Mouse (Mus musculus): ENCODE measurements at regions not wholly inside any gene's neighbourhood (a gene's known extent, or its start where the extent isn't known, plus 50 kb on each side); places are given as distances from the start of the nearest gene placed in this dataset.
"Not testable (repeated sequence)": the region's sequence is repeated elsewhere in the genome, so short reads cannot be mapped to it uniquely, and the experiment has no call there.

- DNase-seq (ENCODE audit: low spot score): not testable (repeated sequence)
Observed at GRCm38 (mm10) chr12:92886394-92887075, 1037.6 kb upstream of the Sel1l start.

- not testable (repeated sequence) for DNase-seq (ENCODE audit: low spot score)
Observed at GRCm38 (mm10) chr12:92884014-92884413, 1035.1 kb upstream of the Sel1l start.

GRCm38 (mm10) chr12:92883091-92883490 is 1034.1 kb upstream of the Sel1l start:
- not testable (repeated sequence) for DNase-seq (ENCODE audit: low spot score)

GRCm38 (mm10) chr12:92882540-92882939 is 1033.6 kb upstream of the Sel1l start:
- DNase-seq (ENCODE audit: low spot score): not testable (repeated sequence)

- no peak for DNase-seq (ENCODE audit: low spot score)
Observed at GRCm38 (mm10) chr12:92873602-92874001, 1024.6 kb upstream of the Sel1l start.

- DNase-seq (ENCODE audit: low spot score): no peak
Observed at GRCm38 (mm10) chr12:92869336-92869735, 1020.4 kb upstream of the Sel1l start.

- DNase-seq (ENCODE audit: low spot score): no peak
Observed at GRCm38 (mm10) chr12:92823090-92823786, 974.3 kb upstream of the Sel1l start.

- DNase-seq (ENCODE audit: low spot score): no peak
Observed at GRCm38 (mm10) chr12:92818610-92819009, 969.7 kb upstream of the Sel1l start.

- no peak for DNase-seq (ENCODE audit: low spot score)
Observed at GRCm38 (mm10) chr12:92801121-92801520, 952.2 kb upstream of the Sel1l start.

GRCm38 (mm10) chr12:92783362-92783761 is 934.4 kb upstream of the Sel1l start:
- no peak for DNase-seq (ENCODE audit: low spot score)

GRCm38 (mm10) chr12:92779695-92780292 is 930.8 kb upstream of the Sel1l start:
- DNase-seq (ENCODE audit: low spot score): no peak

GRCm38 (mm10) chr12:92775668-92776067 is 926.7 kb upstream of the Sel1l start:
- no peak for DNase-seq (ENCODE audit: low spot score)

- DNase-seq (ENCODE audit: low spot score): no peak
Observed at GRCm38 (mm10) chr12:92748576-92748975, 899.6 kb upstream of the Sel1l start.

- no peak for DNase-seq (ENCODE audit: low spot score)
Observed at GRCm38 (mm10) chr12:92740818-92741217, 891.9 kb upstream of the Sel1l start.

GRCm38 (mm10) chr12:92739196-92739595 is 890.2 kb upstream of the Sel1l start:
- DNase-seq (ENCODE audit: low spot score): no peak

- no peak for DNase-seq (ENCODE audit: low spot score)
Observed at GRCm38 (mm10) chr12:92737623-92738370, 888.8 kb upstream of the Sel1l start.

- DNase-seq (ENCODE audit: low spot score): no peak
Observed at GRCm38 (mm10) chr12:92723022-92723421, 874.1 kb upstream of the Sel1l start.

GRCm38 (mm10) chr12:92713415-92713814 is 864.5 kb upstream of the Sel1l start:
- no peak for DNase-seq (ENCODE audit: low spot score)

- DNase-seq (ENCODE audit: low spot score): no peak
Observed at GRCm38 (mm10) chr12:92708466-92708865, 859.5 kb upstream of the Sel1l start.

- DNase-seq (ENCODE audit: low spot score): no peak
Observed at GRCm38 (mm10) chr12:92703731-92704130, 854.8 kb upstream of the Sel1l start.

GRCm38 (mm10) chr12:92692956-92693355 is 844.0 kb upstream of the Sel1l start:
- DNase-seq (ENCODE audit: low spot score): no peak

- DNase-seq (ENCODE audit: low spot score): no peak
Observed at GRCm38 (mm10) chr12:92672396-92672795, 823.4 kb upstream of the Sel1l start.
